Mouse (Mus musculus) R1 (cell line): ENCODE data around the gene Gm10639.
"Not testable (repeated sequence)": the region's sequence is repeated elsewhere in the genome, so short reads cannot be mapped to it uniquely, and the experiment has no call there.

Experiments used
- DNase-seq: peaks from one replicate; pipeline ENCODE4 v3.0.0-alpha.2; 2018; ENCODE audit warnings: low read depth, low spot score

The Gm10639 gene

DNA sequence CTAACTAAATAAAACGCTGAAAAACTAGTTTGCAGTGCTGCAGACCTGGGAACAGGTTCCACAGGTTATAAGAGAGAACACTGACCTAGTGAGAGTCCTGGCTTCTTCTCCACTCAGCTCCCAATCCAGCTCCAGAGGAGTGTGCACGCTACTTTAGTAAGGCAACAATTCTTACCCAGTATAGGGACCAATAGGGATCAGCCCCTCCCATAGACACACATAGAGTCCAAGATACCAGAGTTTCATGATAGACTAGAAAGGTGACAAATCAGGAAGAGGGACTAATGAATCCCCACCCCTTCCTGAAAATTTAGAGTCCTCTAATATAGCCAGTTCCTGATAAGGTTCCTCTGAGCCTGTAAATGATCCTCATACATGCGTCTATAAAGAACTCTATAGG is 57.3 kb downstream of the Gm10639 start:
- DNase-seq, result no peak

- not testable (repeated sequence) for DNase-seq
These were observed 58.7 kb downstream of the Gm10639 start for GRCm38 (mm10) chr9:78348206-78349004.

DNA sequence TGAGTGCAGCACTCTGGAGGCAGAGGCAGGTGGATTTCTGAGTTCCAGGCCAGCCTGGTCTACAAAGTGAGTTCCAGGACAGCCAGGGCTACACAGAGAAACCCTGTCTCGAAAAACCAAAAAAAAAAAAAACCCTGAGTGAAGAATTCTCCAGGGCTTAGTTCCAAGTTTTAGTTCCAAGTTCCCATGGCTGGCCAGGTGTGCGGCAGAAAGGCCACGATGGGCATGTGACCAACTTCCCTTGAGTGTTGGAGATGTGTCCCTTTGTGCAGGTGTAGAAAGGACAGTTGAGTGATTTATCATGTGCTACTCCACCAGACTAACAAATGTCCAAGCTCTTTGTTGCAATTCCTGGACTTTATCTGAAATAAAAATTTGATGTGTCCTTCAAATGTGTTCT is 59.4 kb downstream of the Gm10639 start:
- DNase-seq, result not testable (repeated sequence)

DNA sequence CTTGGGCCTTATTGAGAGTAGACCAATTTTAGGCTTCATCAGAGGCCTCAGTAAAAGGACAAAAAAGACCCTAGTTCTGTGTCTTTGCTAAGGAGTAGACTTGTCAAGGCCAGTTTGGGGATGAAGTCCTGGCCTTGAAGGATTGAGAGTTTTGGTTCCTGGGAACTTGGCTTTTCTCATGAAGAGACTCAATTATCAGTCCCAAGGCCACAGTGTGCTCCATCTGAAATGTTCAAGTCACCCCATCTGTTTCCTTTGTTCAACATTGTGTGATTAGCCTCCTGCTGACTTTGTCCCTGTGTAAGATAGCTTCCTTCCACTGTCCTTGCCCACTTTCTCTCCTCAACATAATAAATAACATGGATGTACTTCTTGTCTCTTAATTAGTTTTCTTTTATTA is 60.3 kb downstream of the Gm10639 start:
- peak; percentile 76 for DNase-seq

- DNase-seq, result no peak
These were observed 61.9 kb downstream of the Gm10639 start for GRCm38 (mm10) chr9:78351504-78352220.
